Mouse (Mus musculus): Measurements from ENCODE around the gene Tnr. TPM values are rescaled to one million over a fixed set of nuclear protein-coding genes. Genes with fewer than 3 reads are reported as not detected.

Tnr gene
- polyA plus RNA-seq, 1 experiment: not detected

DNA sequence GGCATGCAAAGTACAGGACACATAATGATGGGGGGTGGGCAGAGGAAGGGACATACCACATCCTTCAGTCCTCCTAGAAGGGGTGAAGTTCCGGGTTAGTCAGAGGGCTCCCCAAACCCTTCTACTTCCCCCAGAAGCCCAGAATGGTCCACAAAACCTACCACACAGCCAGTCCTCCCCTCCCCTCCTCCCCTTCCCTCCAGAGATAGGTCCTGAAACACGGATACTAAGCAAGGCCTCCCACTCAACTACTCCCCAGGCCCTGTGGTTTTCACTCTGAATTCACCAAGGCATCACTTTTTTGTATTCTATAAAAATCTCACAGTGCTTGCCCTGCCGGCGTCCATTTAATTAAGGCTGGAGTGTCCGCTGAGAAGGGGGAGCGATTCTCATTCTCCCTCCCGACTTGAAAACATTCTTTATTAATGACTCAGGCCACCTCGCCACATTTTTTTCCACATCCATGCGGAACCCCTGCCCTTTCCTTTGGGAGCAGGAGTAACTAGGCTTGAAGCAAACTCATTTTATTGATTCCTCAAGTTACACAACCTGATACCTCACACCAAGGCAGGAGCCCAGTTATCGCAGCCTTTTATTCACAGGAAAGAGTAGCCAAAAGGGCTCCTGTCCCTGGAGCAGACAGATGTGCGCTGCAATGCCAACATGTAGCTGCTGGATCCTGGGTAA lies 134.4 kb downstream of the Tnr start:
- Histone ChIP-seq H3K36me3 (replicated peaks; ENCODE audit: low read length) (no peaks in the 10 kb centered on the region), H3K27me3 (replicated peaks) (no peaks in the 10 kb centered on the region), H3K4me1 (no peaks in the 10 kb centered on the region), H3K4me3 (replicated peaks) (no peak overlapping the region), H3K9me3 (no peaks in the 10 kb centered on the region)
- TF ChIP-seq FLI1 (IDR thresholded peaks at IDR 0.05; ENCODE audit: low read length) (no peak), GATA1 (IDR thresholded peaks at IDR 0.05; ENCODE audit: borderline replicate concordance, low read length) (no peak)

DNA sequence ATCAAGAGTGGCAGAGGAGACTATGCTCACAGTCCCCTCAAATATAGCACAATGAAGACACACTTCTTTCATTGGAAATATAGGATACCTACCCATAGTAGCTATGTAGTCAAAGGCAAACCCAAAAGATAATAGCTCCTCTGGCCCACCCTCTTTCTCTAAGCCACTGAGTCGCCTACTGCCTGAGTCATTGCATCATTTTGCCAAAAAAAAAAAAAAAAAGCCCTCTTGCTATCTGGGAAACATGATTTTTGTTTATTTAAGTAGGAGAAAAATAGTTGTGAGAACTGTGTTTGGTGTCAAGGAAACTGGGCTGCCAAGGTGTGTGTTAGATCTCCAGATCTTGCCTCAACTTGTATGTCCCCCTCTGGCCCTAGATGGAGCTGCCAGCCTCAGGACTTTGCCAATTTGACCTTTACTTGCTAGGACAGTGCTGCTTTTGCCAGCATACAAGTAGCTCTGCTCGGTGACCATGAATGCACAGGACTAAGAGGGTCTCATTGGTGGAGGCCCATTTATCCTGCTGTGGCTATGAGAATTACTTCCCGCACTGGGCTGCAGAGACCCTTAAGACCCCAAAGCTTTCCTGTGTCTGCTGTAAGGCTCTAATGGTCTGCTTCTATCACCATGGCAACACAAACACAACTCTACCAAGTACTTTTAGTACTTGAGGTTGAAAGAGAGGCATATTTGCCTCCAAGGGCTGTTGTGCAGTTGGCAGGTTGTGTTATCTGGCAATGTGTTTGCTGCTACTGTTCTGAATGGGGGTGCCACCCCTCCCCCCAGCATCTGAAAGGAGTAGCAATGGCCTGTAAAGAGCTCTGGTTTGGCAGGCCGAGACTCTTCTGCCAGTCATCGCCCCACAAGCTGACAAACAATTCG lies 137.3 kb downstream of the Tnr start:
- TF ChIP-seq FLI1 (IDR thresholded peaks at IDR 0.05; ENCODE audit: low read length) (no peak), GATA1 (IDR thresholded peaks at IDR 0.05; ENCODE audit: borderline replicate concordance, low read length) (no peak)
- H3K27me3 ChIP-seq (replicated peaks): no peaks in the 10 kb centered on the region
- no peak overlapping the region for H3K4me3 ChIP-seq (replicated peaks)

DNA sequence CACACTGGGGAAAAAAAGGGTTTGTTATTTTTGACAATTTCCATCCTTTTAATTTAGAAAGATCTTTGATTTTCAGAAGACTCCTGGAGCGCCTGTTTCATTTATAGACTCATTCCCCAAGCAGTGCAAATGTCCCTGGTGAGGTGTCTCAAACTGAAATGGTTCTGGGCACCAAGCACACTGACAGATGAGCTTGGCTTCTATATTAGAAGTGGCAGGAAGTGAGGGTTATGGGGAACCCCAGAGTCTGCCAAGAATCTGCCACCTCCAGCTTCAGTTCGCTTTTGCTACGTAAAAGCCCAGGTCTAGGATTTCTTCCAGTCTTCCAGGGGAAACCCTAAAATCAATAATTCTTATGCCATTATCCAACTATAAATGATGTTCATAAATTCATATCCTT lies 140.9 kb downstream of the Tnr start:
- no peaks in the 10 kb centered on the region for H3K36me3 ChIP-seq (replicated peaks; ENCODE audit: low read length)
- no peak overlapping the region for H3K4me3 ChIP-seq (replicated peaks)
- no peak for TF ChIP-seq FLI1 (IDR thresholded peaks at IDR 0.05; ENCODE audit: low read length)
- TF ChIP-seq GATA1 (IDR thresholded peaks at IDR 0.05; ENCODE audit: borderline replicate concordance, low read length): no peak
- no peaks in the 10 kb centered on the region for H3K9me3 ChIP-seq
- H3K27me3 ChIP-seq (replicated peaks): no peaks in the 10 kb centered on the region
- H3K4me1 ChIP-seq: no peaks in the 10 kb centered on the region

More for the DNA sequence above, 137.3 kb downstream of the Tnr start:
- Histone ChIP-seq H3K9me3 (no peaks in the 10 kb centered on the region), H3K4me1 (no peaks in the 10 kb centered on the region), H3K36me3 (replicated peaks; ENCODE audit: low read length) (no peaks in the 10 kb centered on the region)

DNA sequence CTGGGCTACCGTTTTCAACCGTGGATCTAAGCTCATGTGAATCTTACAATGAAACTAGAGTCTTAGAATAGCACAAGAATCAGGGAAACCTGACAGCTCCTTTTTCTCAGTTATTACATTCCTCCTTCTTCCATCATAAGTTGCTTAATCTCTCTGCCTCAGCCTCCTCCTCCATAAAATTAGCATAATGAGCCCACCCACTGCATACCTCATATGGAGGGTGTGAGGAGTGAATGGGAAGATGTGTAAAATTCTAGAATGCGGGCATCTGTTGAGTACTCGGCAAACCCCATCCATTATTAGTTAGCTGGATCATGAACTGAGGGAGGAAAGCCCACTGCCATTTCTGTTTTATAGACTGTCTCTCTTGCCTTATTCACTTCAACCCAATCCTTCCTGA lies 141.4 kb downstream of the Tnr start:
- no peaks in the 10 kb centered on the region for H3K27me3 ChIP-seq (replicated peaks)
- no peaks in the 10 kb centered on the region for H3K9me3 ChIP-seq
- H3K4me3 ChIP-seq (replicated peaks): no peak overlapping the region
- no peaks in the 10 kb centered on the region for H3K4me1 ChIP-seq
- TF ChIP-seq FLI1 (IDR thresholded peaks at IDR 0.05; ENCODE audit: low read length) (no peak), GATA1 (IDR thresholded peaks at IDR 0.05; ENCODE audit: borderline replicate concordance, low read length) (no peak)
- no peaks in the 10 kb centered on the region for H3K36me3 ChIP-seq (replicated peaks; ENCODE audit: low read length)

DNA sequence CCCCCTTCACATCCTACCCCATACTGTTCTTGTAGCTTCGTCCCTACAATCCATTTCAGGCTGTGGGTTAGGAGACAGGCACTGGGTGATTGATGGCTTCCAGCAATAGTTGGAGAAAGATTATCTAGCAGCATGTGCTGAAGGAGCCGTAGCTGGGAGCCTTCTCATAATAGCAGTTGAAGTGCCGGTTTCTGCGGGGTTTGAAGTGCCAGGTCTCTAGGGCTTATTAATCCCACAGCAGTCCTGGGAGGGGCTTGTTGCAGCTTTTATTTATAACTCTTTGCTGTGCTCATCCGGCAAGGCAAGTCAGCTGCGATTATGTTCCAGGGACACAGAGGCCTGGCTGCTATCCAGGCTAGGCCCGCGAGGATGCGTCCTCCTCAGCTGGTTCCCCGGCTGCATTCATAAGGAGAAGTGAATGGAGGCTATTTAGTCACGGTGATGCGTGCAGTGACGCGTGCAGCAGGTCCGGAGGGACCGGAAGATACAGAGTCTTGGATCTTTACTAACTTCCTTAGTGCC lies 147.1 kb downstream of the Tnr start:
- peaks cover 2% of the 10 kb centered on the region for H3K27me3 ChIP-seq (replicated peaks)
- H3K4me1 ChIP-seq: no peaks in the 10 kb centered on the region
- no peak overlapping the region for H3K4me3 ChIP-seq (replicated peaks)
- TF ChIP-seq GATA1 (IDR thresholded peaks at IDR 0.05; ENCODE audit: borderline replicate concordance, low read length) (no peak), FLI1 (IDR thresholded peaks at IDR 0.05; ENCODE audit: low read length) (no peak)
- no peaks in the 10 kb centered on the region for H3K36me3 ChIP-seq (replicated peaks; ENCODE audit: low read length)
- H3K9me3 ChIP-seq: no peaks in the 10 kb centered on the region

GRCm38 (mm10) chr1:159671181-159671580 lies 147.6 kb downstream of the Tnr start:
- TF ChIP-seq FLI1 (IDR thresholded peaks at IDR 0.05; ENCODE audit: low read length) (no peak), GATA1 (IDR thresholded peaks at IDR 0.05; ENCODE audit: borderline replicate concordance, low read length) (no peak)
- Histone ChIP-seq H3K4me1 (no peaks in the 10 kb centered on the region), H3K27me3 (replicated peaks) (peaks cover 2% of the 10 kb centered on the region), H3K4me3 (replicated peaks) (no peak overlapping the region), H3K36me3 (replicated peaks; ENCODE audit: low read length) (no peaks in the 10 kb centered on the region), H3K9me3 (no peaks in the 10 kb centered on the region)

DNA sequence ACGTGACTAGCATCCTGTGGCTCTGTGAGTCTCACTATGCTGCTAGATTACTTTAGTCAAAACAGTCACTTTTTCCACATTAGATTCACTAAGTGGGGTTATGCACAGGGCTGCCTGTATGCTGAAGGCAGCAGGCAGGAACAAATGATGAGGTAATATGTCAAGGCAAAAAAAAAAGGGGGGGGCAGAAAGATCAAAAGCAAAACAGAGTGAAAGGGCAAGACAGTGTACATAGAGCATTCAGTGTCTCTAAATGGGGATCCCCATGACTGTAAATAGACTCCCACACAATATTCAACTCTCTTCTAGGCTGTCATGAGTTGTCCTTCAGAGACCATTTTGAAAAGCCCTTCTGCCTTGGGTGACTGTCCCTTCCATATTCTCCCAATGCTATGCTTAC lies 150.7 kb downstream of the Tnr start:
- Histone ChIP-seq H3K27me3 (replicated peaks) (peaks cover 2% of the 10 kb centered on the region), H3K4me3 (replicated peaks) (no peak overlapping the region), H3K36me3 (replicated peaks; ENCODE audit: low read length) (no peaks in the 10 kb centered on the region), H3K4me1 (no peaks in the 10 kb centered on the region), H3K9me3 (no peaks in the 10 kb centered on the region)
- TF ChIP-seq GATA1 (IDR thresholded peaks at IDR 0.05; ENCODE audit: borderline replicate concordance, low read length): no peak
- TF ChIP-seq FLI1 (IDR thresholded peaks at IDR 0.05; ENCODE audit: low read length): no peak

GRCm38 (mm10) chr1:159675472-159675871 lies 151.9 kb downstream of the Tnr start:
- Histone ChIP-seq H3K4me1 (no peaks in the 10 kb centered on the region), H3K27me3 (replicated peaks) (peaks cover 2% of the 10 kb centered on the region), H3K36me3 (replicated peaks; ENCODE audit: low read length) (no peaks in the 10 kb centered on the region), H3K9me3 (no peaks in the 10 kb centered on the region), H3K4me3 (replicated peaks) (no peak overlapping the region)
- no peak for TF ChIP-seq FLI1 (IDR thresholded peaks at IDR 0.05; ENCODE audit: low read length)
- TF ChIP-seq GATA1 (IDR thresholded peaks at IDR 0.05; ENCODE audit: borderline replicate concordance, low read length): no peak

GRCm38 (mm10) chr1:159678221-159678935 lies 154.8 kb downstream of the Tnr start:
- Histone ChIP-seq H3K9me3 (no peaks in the 10 kb centered on the region), H3K4me1 (no peaks in the 10 kb centered on the region), H3K36me3 (replicated peaks; ENCODE audit: low read length) (no peaks in the 10 kb centered on the region), H3K27me3 (replicated peaks) (peaks cover 2% of the 10 kb centered on the region), H3K4me3 (replicated peaks) (no peak overlapping the region)
- TF ChIP-seq FLI1 (IDR thresholded peaks at IDR 0.05; ENCODE audit: low read length): no peak
- no peak for TF ChIP-seq GATA1 (IDR thresholded peaks at IDR 0.05; ENCODE audit: borderline replicate concordance, low read length)
